Mouse (Mus musculus): ENCODE data around the gene Cyp2f2.

Gene Cyp2f2

GRCm38 (mm10) chr7:27178324-27179216 is 58.9 kb downstream of the Cyp2f2 start, which contains the start of gene Rab4b:
Gene Rab4b (minus strand): TSS chr7:27178896.
- DNase-seq (ENCODE audit: low read depth in 2 of 2, low spot score in 2 of 2), result peak; percentile 98 to 99

GRCm38 (mm10) chr7:27179217-27179918 is 59.7 kb downstream of the Cyp2f2 start:
- DNase-seq (ENCODE audit: low read depth in 2 of 2, low spot score in 2 of 2), result no peak

DNA sequence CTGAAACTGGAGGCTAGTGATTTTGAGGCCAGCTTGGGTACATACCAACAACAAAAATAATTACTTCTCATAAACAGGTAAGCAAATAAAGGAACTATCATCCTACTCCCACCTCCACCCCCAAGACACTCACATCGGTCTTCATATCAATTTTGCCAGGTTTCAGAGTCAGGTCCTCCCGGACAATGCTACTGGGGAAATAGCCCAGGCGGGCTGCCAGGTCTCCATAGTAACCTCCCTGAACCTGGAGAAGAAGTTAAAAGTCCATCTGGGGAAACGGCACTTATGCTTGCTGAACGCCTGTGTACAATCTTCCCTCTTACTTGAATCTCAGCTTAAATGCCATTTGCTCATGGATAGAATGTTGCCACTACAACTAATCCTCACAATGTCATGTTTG is 60.3 kb downstream of the Cyp2f2 start:
- no peak for DNase-seq (ENCODE audit: low read depth in 2 of 2, low spot score in 2 of 2)

DNA sequence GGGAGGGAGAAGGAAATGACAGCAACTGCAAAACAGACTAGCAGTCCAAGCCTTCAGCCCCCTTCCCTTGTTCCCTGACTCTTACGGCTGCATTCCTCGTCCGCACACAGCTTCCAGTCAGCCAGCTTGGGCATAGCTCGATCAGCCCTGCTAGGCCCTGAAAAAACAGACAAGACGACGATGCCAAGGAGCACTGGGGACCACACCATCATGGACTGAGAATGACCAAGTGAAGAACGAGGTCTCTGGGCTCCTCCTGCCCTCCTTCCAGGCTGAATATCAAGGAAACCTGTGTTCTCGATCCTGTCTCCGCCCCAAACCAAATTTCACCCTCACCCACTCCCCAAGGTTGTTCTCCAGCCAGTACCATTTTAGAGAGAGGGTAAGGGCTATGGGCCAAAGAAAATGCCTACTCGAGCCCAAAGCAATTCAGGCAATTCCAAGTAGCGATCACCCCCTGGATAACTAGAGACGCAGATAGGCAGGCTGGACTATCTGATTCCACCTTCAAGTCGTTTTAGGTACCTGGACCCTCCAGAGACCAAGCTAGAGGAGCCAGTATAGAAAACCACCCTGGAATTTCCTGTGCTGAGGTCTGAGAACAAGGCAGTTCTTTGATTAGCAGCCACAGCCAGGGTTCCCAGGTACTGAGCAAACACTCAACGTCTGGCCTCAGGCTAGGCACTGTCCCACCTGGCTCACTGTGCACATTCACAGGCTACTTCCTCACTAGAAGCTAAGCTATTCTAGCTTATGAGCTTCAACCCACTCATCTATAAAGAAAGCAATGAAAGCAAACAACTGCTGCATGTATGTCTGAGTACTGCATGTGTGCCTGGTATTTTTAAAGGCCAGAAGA is 61.4 kb downstream of the Cyp2f2 start, which contains the start of the genes Gm21983 and Mia:
Gene Gm21983 (minus strand): TSS at position 250 of the 859 bp plus-strand sequence.
Gene Mia (minus strand): TSS at position 321 of the 859 bp plus-strand sequence.
- DNase-seq (ENCODE audit: low read depth in 2 of 2, low spot score in 2 of 2), result no peak

DNA sequence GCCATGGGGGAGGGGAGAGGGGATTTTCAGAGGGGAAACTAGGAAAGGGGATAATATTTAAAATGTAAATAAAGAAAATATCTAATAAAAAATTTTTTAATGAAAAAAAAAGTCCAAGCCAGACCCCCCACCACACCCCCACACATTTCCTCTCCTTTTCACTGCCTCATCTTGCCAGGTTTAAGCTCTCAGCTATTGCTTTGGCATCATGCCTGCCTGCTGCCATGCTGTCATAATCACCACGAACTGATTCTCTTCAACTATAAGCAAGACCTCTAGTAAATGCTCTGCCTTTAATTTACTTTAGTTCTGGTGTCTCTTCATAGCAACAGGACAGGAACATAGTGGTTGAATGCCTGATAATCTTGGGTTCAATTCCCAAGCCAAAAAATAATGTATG is 62.8 kb downstream of the Cyp2f2 start:
- DNase-seq (ENCODE audit: low read depth in 2 of 2, low spot score in 2 of 2), result no peak

Measured in CD8-positive naive resting alpha-beta T cell, adult 2 months (primary cell).